Mouse (Mus musculus): ENCODE measurements around the gene Zbtb45. TPM values are rescaled to one million over a fixed set of nuclear protein-coding genes. Genes with fewer than 3 reads are reported as not detected.

Gene Zbtb45
- polyA plus RNA-seq, 1 experiment from 2014 or later: 11.2 TPM

DNA sequence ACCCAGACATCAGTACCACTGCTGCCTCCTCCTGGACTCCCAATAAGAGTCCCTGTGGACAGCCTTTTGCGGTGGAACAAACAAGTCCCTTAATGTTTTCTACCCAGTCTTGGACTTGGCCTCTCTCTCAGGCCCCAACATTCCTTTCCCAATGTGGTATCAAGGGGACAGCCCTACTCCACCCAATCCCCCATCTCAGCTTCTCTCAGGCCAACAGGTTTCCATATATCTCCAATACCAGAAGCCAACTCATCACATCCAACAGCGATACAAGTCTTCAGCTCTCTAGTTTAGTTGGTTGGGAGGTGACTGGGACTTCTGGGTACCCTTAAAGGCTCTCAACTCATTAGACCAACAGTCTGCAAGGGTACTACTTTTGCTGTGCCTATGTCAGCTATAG, 43.7 kb upstream of the Zbtb45 start:
- H3K4me3 ChIP-seq (ENCODE audit: low read depth, low read length): peak overlapping the region; percentile 75
- H3K4me2 ChIP-seq (replicated peaks; ENCODE audit: low read depth): peak overlapping the region; percentile 77
- ATAC-seq: no peak
- no peak overlapping the region for H3K9ac ChIP-seq (ENCODE audit: low read depth, low read length)
- 92% methylated on average over 2 of the region's 2 CpGs for WGBS
- no peak overlapping the region for H3K27ac ChIP-seq (ENCODE audit: low read depth, low read length)
- H3K27me3 ChIP-seq (replicated peaks; ENCODE audit: control insufficient read depth, insufficient read depth, low read length): no peaks in the 10 kb centered on the region
- TF ChIP-seq CTCF (IDR thresholded peaks at IDR 0.05; ENCODE audit: low read depth): no peak
- no peaks in the 10 kb centered on the region for H3K4me1 ChIP-seq (replicated peaks; ENCODE audit: control insufficient read depth, insufficient read depth, low read length)
- H3K9me3 ChIP-seq (ENCODE audit: control insufficient read depth): no peaks in the 10 kb centered on the region
- H3K36me3 ChIP-seq (ENCODE audit: control insufficient read depth, insufficient read depth): no peaks in the 10 kb centered on the region

DNA sequence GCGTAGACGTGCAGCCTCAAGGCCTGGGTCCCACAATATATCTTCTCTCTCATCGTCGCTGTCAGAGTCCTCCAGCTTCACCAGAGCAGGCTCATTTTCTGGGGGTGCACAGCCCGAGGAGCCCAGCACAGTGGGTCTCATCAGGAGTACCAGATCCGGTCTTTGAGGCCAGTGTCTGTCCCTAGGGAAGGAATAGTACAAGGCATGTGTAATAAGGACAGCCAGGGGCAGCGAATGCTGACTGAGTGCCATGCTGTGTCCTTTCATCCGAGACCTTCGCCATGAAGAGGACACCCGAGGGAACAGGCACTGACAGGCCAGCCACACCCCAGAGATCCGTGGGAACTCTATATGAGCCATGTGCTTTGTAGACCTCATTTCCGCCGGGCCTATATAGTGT, 43.2 kb upstream of the Zbtb45 start:
- Histone ChIP-seq H3K4me2 (replicated peaks; ENCODE audit: low read depth) (no peak overlapping the region), H3K9me3 (ENCODE audit: control insufficient read depth) (no peaks in the 10 kb centered on the region), H3K9ac (ENCODE audit: low read depth, low read length) (no peak overlapping the region), H3K27me3 (replicated peaks; ENCODE audit: control insufficient read depth, insufficient read depth, low read length) (no peaks in the 10 kb centered on the region), H3K27ac (ENCODE audit: low read depth, low read length) (no peak overlapping the region), H3K36me3 (ENCODE audit: control insufficient read depth, insufficient read depth) (no peaks in the 10 kb centered on the region), H3K4me1 (replicated peaks; ENCODE audit: control insufficient read depth, insufficient read depth, low read length) (no peaks in the 10 kb centered on the region), H3K4me3 (ENCODE audit: low read depth, low read length) (no peak overlapping the region)
- WGBS: 89% methylated on average over 13 of the region's 13 CpGs
- TF ChIP-seq CTCF (IDR thresholded peaks at IDR 0.05; ENCODE audit: low read depth): no peak
- ATAC-seq: no peak

DNA sequence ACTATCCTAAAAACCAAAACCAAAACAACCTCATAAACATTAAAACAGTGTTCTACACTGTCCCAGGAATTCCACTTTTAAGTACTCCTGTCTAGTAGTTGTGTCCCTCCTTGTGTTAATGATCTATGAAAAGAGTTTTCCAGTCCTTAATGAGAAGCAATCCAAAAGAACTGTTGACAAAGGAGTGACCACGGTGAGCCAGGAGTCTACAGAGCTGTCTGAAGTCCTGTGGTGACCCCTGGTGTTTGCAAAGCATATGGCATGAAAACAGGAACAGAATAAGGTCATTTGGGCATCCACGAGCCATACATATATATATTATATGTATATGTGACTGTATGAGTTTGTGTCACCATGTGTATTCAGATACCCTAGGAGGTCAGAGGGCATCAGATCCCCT, 36.2 kb upstream of the Zbtb45 start:
- no peak overlapping the region for H3K4me2 ChIP-seq (replicated peaks; ENCODE audit: low read depth)

GRCm38 (mm10) chr7:13044254-13044625, 34.4 kb upstream of the Zbtb45 start:
- peak overlapping the region; percentile 31; the same call in 1 of the 2 replicates for H3K9ac ChIP-seq (ENCODE audit: low read depth, low read length)
- H3K27me3 ChIP-seq (replicated peaks; ENCODE audit: control insufficient read depth, insufficient read depth, low read length): peaks cover 29% of the 10 kb centered on the region
- ATAC-seq: peak; percentile 9; the same call in 1 of the 2 replicates
- H3K4me3 ChIP-seq (ENCODE audit: low read depth, low read length): peak overlapping the region; percentile 46
- no peak for TF ChIP-seq CTCF (IDR thresholded peaks at IDR 0.05; ENCODE audit: low read depth)
- peaks cover 9% of the 10 kb centered on the region; the same call in 1 of the 2 replicates for H3K4me1 ChIP-seq (replicated peaks; ENCODE audit: control insufficient read depth, insufficient read depth, low read length)
- H3K27ac ChIP-seq (ENCODE audit: low read depth, low read length): no peak overlapping the region
- no peaks in the 10 kb centered on the region for H3K9me3 ChIP-seq (ENCODE audit: control insufficient read depth)
- H3K4me2 ChIP-seq (replicated peaks; ENCODE audit: low read depth): peak overlapping the region; percentile 78
- H3K36me3 ChIP-seq (ENCODE audit: control insufficient read depth, insufficient read depth): no peaks in the 10 kb centered on the region
- 5% methylated on average over 23 of the region's 23 CpGs for WGBS

More for the DNA sequence above, 36.2 kb upstream of the Zbtb45 start:
- H3K4me3 ChIP-seq (ENCODE audit: low read depth, low read length): no peak overlapping the region
- ATAC-seq: peak; percentile 70
- TF ChIP-seq CTCF (IDR thresholded peaks at IDR 0.05; ENCODE audit: low read depth): peak; percentile 94
- H3K27ac ChIP-seq (ENCODE audit: low read depth, low read length): no peak overlapping the region
- 3% methylated on average over 2 of the region's 2 CpGs for WGBS
- no peaks in the 10 kb centered on the region for H3K9me3 ChIP-seq (ENCODE audit: control insufficient read depth)
- no peak overlapping the region for H3K9ac ChIP-seq (ENCODE audit: low read depth, low read length)
- peaks cover 29% of the 10 kb centered on the region for H3K27me3 ChIP-seq (replicated peaks; ENCODE audit: control insufficient read depth, insufficient read depth, low read length)
- H3K36me3 ChIP-seq (ENCODE audit: control insufficient read depth, insufficient read depth): no peaks in the 10 kb centered on the region
- H3K4me1 ChIP-seq (replicated peaks; ENCODE audit: control insufficient read depth, insufficient read depth, low read length): peaks cover 9% of the 10 kb centered on the region; the same call in 1 of the 2 replicates

DNA sequence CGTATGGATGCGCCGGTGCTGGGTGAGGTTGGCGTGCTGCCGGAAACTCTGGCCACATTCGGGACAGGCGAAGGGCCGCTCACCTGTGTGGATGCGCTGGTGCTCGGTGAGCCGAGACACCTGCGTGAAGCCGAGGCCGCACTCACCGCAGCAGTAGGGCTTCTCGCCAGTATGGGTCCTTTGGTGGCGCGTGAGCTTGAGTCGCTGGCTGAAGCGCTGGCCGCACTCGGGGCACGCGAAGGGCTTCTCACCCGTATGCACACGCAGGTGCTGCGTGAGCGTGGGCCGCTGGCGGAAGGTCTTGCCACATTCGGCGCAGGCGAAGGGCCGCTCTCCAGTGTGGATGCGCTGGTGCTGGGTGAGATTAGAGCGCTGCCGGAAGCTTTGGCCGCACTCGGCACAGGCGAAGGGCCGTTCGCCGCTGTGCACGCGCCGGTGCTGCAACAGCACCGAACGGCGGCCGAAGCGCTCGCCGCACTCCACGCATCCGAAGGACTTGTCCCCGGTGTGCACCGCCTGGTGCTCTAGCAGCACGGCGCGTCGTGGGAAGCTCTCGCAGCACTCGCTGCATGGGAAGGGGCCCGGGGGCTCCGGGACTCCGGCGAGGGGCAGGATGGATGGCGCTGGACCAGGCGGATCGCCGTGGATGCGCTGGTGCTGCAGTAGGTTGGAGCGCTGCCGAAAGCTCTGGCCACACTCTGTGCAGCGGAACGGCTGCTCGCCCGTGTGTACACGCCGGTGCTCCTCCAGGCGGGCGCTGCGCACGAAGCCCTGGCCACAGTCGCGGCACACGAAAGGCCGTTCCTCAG, 33.8 kb upstream of the Zbtb45 start:
- 6% methylated on average over 88 of the region's 88 CpGs for WGBS
- peak overlapping the region; percentile 31; the same call in 1 of the 2 replicates for H3K9ac ChIP-seq (ENCODE audit: low read depth, low read length)
- peaks cover 11% of the 10 kb centered on the region; the same call in 1 of the 2 replicates for H3K4me1 ChIP-seq (replicated peaks; ENCODE audit: control insufficient read depth, insufficient read depth, low read length)
- H3K9me3 ChIP-seq (ENCODE audit: control insufficient read depth): no peaks in the 10 kb centered on the region
- H3K4me2 ChIP-seq (replicated peaks; ENCODE audit: low read depth): peak overlapping the region; percentile 78
- peaks cover 29% of the 10 kb centered on the region for H3K27me3 ChIP-seq (replicated peaks; ENCODE audit: control insufficient read depth, insufficient read depth, low read length)
- H3K27ac ChIP-seq (ENCODE audit: low read depth, low read length): no peak overlapping the region
- no peaks in the 10 kb centered on the region for H3K36me3 ChIP-seq (ENCODE audit: control insufficient read depth, insufficient read depth)
- H3K4me3 ChIP-seq (ENCODE audit: low read depth, low read length): peak overlapping the region; percentile 46
- peak; percentile 25; the same call in 1 of the 2 replicates for TF ChIP-seq CTCF (IDR thresholded peaks at IDR 0.05; ENCODE audit: low read depth)
- peak; percentile 19; the same call in 1 of the 2 replicates for ATAC-seq

GRCm38 (mm10) chr7:13043120-13043444, 33.2 kb upstream of the Zbtb45 start:
- peak overlapping the region; percentile 78 for H3K4me2 ChIP-seq (replicated peaks; ENCODE audit: low read depth)
- no peak for TF ChIP-seq CTCF (IDR thresholded peaks at IDR 0.05; ENCODE audit: low read depth)
- 43% methylated on average over 16 of the region's 16 CpGs for WGBS
- H3K4me1 ChIP-seq (replicated peaks; ENCODE audit: control insufficient read depth, insufficient read depth, low read length): peaks cover 11% of the 10 kb centered on the region; the same call in 1 of the 2 replicates
- H3K36me3 ChIP-seq (ENCODE audit: control insufficient read depth, insufficient read depth): no peaks in the 10 kb centered on the region
- no peak for ATAC-seq
- H3K27me3 ChIP-seq (replicated peaks; ENCODE audit: control insufficient read depth, insufficient read depth, low read length): peaks cover 29% of the 10 kb centered on the region
- H3K9me3 ChIP-seq (ENCODE audit: control insufficient read depth): no peaks in the 10 kb centered on the region
- H3K9ac ChIP-seq (ENCODE audit: low read depth, low read length): 0 out of 2 replicates have a peak overlapping the region, but pooled peaks have one; percentile 31
- no peak overlapping the region for H3K27ac ChIP-seq (ENCODE audit: low read depth, low read length)
- peak overlapping the region; percentile 46 for H3K4me3 ChIP-seq (ENCODE audit: low read depth, low read length)

Data from intestine, postnatal 0 days (tissue).